Mouse (Mus musculus) heart, adult 8-10 months (tissue): ENCODE data around the gene Med28. TPM values are rescaled to one million over a fixed set of nuclear protein-coding genes. Genes with fewer than 3 reads are reported as not detected.

ENCODE experiments used
- DNase-seq: peaks from one replicate; pipeline ENCODE4 v3.0.0; 2022; ENCODE audit warnings: low spot score
- total RNA-seq, 4 experiments: library from RNA; stranded (reverse); gene quantifications; 2 replicates each; pipeline ENCODE4 v1.2.4; 2022

Gene Med28
- 10 to 100 TPM; 57.0 to 63.5 (median 57.4) TPM for total RNA-seq

GRCm38 (mm10) chr5:45519960-45520808 is at the start of gene Med28:
TSS of gene Med28 (plus strand) at chr5:45520229.
- peak; percentile 95 for DNase-seq

GRCm38 (mm10) chr5:45472880-45473450 is 47.1 kb upstream of the Med28 start:
- DNase-seq = no peak

- no peak for DNase-seq
Observed at GRCm38 (mm10) chr5:45473521-45473920, 46.5 kb upstream of the Med28 start.

GRCm38 (mm10) chr5:45474215-45474614 is 45.8 kb upstream of the Med28 start:
- DNase-seq = peak; percentile 69

- DNase-seq = no peak
Observed at GRCm38 (mm10) chr5:45474758-45475157, 45.3 kb upstream of the Med28 start.

GRCm38 (mm10) chr5:45475771-45476170 is 44.3 kb upstream of the Med28 start:
- DNase-seq = no peak

GRCm38 (mm10) chr5:45476288-45476687 is 43.7 kb upstream of the Med28 start:
- no peak for DNase-seq

- DNase-seq = no peak
Observed at GRCm38 (mm10) chr5:45477601-45478000, 42.4 kb upstream of the Med28 start.

GRCm38 (mm10) chr5:45480066-45480465 is 40.0 kb upstream of the Med28 start:
- DNase-seq = no peak

- no peak for DNase-seq
Observed at GRCm38 (mm10) chr5:45481125-45481524, 38.9 kb upstream of the Med28 start.

- no peak for DNase-seq
Observed at GRCm38 (mm10) chr5:45482607-45483006, 37.4 kb upstream of the Med28 start.

- DNase-seq = no peak
Observed at GRCm38 (mm10) chr5:45483654-45484053, 36.4 kb upstream of the Med28 start.

GRCm38 (mm10) chr5:45491776-45492175 is 28.3 kb upstream of the Med28 start:
- no peak for DNase-seq

- peak; percentile 99 for DNase-seq
Observed at GRCm38 (mm10) chr5:45493191-45494092, 26.6 kb upstream of the Med28 start, which contains the start of gene Lap3. TSS of gene Lap3 (plus strand) at chr5:45493374.

- DNase-seq = no peak
Observed at GRCm38 (mm10) chr5:45494093-45494755, 25.8 kb upstream of the Med28 start.

- DNase-seq = no peak
Observed at GRCm38 (mm10) chr5:45495429-45495975, 24.5 kb upstream of the Med28 start.

GRCm38 (mm10) chr5:45496042-45496441 is 24.0 kb upstream of the Med28 start:
- DNase-seq = no peak

GRCm38 (mm10) chr5:45496479-45496878 is 23.6 kb upstream of the Med28 start:
- no peak for DNase-seq

GRCm38 (mm10) chr5:45496930-45497550 is 23.0 kb upstream of the Med28 start:
- DNase-seq = no peak

- no peak for DNase-seq
Observed at GRCm38 (mm10) chr5:45497564-45497963, 22.5 kb upstream of the Med28 start.

- no peak for DNase-seq
Observed at GRCm38 (mm10) chr5:45510071-45510470, 10.0 kb upstream of the Med28 start.
